Mouse (Mus musculus) limb, embryonic 15.5 days (tissue): ENCODE measurements around the gene Cope. TPM values are rescaled to one million over a fixed set of nuclear protein-coding genes. Genes with fewer than 3 reads are reported as not detected.

ENCODE experiments used
- ATAC-seq: fragments of 200-750 bp; cut with Nextera tagmentation; 2 replicates; pipeline ENCODE4 v1.8.0; 2017; ENCODE audit warnings: low read depth, moderate TSS enrichment; ENCODE audit not compliant: insufficient number of reproducible peaks, low FRiP score, low TSS enrichment
- H3K27ac ChIP-seq: fragments of 300-500 bp; sonication (generic); 2 replicates; pipeline ENCODE4 v1.5.1; 2015; ENCODE audit warnings: moderate library complexity, mild to moderate bottlenecking, inconsistent platforms
- H3K27me3 ChIP-seq: fragments of 300-500 bp; sonication (generic); 2 replicates; pipeline ENCODE4 v1.6.1; 2015; ENCODE audit warnings: inconsistent platforms
- H3K36me3 ChIP-seq: fragments of 300-500 bp; sonication (generic); 2 replicates; pipeline ENCODE4 v1.6.1; 2015; ENCODE audit warnings: inconsistent platforms
- H3K4me1 ChIP-seq: fragments of 300-500 bp; sonication (generic); 2 replicates; pipeline ENCODE4 v1.6.1; 2015; ENCODE audit warnings: inconsistent platforms
- H3K4me2 ChIP-seq: fragments of 300-500 bp; sonication (generic); 2 replicates; pipeline ENCODE4 v1.6.1; 2015; ENCODE audit warnings: mild to moderate bottlenecking, inconsistent platforms
- H3K4me3 ChIP-seq: fragments of 300-500 bp; sonication (generic); 2 replicates; pipeline ENCODE4 v1.5.1; 2015; ENCODE audit warnings: mild to moderate bottlenecking, inconsistent platforms
- H3K9ac ChIP-seq: fragments of 300-500 bp; sonication (generic); 2 replicates; pipeline ENCODE4 v1.6.1; 2015; ENCODE audit warnings: inconsistent platforms
- H3K9me3 ChIP-seq: fragments of 300-500 bp; sonication (generic); 2 replicates; pipeline ENCODE4 v1.6.1; 2016; ENCODE audit warnings: inconsistent platforms
- WGBS: fragments of 180-500 bp; shearing (Covaris S2); methylation state at CpG from one replicate; pipeline ENCODE4 v1.1.7; 2015; 5-methylcytosine and 5-hydroxymethylcytosine counted together
- polyA plus RNA-seq: library from polyadenylated mRNA; unstranded; fragments of >200 nt; fragmentation: Nextera tagmentation; extraction: Ambion mirVana; gene quantifications from 2 replicates; pipeline ENCODE4 v1.2.1, GENCODE M21; 2015

Cope gene
- 397 and 441 TPM in 2 replicates for polyA plus RNA-seq

DNA sequence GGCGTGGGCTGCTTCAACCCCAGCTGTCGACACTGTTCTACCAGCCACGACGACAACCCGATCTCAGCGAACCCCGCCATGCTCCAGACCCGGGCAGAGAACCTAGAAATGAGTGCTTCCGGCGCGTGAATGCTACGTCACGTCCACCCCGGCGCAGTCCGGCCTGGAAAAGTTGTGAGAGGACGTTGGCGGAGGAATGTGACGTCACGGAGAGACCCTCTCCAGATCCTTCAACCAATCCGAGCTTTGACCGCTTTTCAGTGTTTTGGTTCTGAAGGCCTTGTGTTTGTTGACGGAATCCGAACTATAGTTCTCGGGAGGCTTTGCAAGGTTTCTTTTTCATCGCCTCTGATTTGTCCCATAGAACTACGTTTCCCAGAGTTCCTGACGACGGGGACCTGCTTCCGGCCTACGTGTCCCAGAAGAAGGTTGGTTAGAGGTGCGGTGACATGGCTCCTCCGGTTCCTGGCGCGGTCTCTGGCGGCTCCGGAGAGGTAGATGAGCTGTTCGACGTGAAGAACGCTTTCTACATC lies at the start of gene Cope, which contains the start of gene Ddx49:
TSS of gene Cope (plus strand) at position 161 of the 533 bp plus-strand sequence.
TSS of gene Ddx49 (minus strand) at position 132 of the 533 bp plus-strand sequence.
- Histone ChIP-seq H3K9me3 (no peaks in the 10 kb centered on the region), H3K4me3 (peak within 1 kb of the TSS; percentile 93), H3K27me3 (no peaks in the 10 kb centered on the region), H3K4me1 (peaks cover 31% of the 10 kb centered on the region), H3K36me3 (peaks cover 57% of the 10 kb centered on the region), H3K27ac (peak within 1 kb of the TSS; percentile 84), H3K9ac (peak within 1 kb of the TSS; percentile 78), H3K4me2 (peak within 1 kb of the TSS; percentile 76)
- peak; percentile 88 for ATAC-seq
- under 1% methylated on average over 40 of the region's 40 CpGs for WGBS

DNA sequence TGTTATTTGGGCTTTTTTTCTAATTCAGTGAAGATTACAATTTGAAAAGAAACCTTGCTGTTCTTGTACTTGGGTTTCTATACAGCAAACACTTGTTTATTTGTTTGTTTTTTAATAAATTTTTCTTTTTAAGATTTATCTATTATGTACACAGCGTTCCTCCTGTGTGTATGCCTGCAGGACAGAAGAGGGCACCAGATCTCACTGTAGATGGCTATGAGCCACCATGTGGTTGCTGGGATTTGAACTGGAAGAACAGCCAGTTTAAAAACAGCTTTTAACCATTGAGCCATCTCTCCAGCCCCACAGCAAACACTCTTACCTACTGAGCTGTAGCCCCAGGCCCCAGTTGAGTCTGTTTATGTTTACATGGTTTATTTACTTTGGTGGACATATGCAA lies 47.7 kb upstream of the Cope start:
- no peak for ATAC-seq
- H3K4me2 ChIP-seq = no peak overlapping the region
- H3K4me1 ChIP-seq = no peaks in the 10 kb centered on the region
- no peak overlapping the region for H3K4me3 ChIP-seq
- no peaks in the 10 kb centered on the region for H3K9me3 ChIP-seq
- no peak overlapping the region for H3K9ac ChIP-seq
- H3K36me3 ChIP-seq = peaks cover 96% of the 10 kb centered on the region
- no peaks in the 10 kb centered on the region for H3K27me3 ChIP-seq
- WGBS = 88% methylated on average over 1 of the region's 1 CpGs
- H3K27ac ChIP-seq = no peak overlapping the region

DNA sequence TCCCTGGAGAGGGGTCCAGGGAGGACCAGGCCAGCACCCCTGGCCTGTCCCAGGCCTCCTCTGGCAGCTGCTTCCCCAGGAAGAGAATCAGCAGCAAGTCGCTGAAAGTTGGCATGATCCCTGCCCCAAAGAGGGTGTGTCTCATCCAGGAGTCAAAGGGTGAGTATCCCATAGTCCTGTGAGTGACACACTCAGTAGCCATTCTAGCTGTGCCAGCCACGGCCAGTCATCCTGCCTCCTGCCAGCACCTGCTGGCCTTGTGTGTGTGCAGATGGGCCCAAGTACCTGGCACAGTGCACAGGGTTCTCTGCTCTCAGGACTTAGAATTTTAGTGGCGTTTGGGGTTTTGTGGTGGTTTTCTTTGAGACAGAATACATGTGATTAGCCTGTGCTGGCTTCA lies 44.9 kb upstream of the Cope start:
- H3K27ac ChIP-seq = no peak overlapping the region
- H3K36me3 ChIP-seq = peaks cover 97% of the 10 kb centered on the region
- H3K27me3 ChIP-seq = no peaks in the 10 kb centered on the region
- H3K9ac ChIP-seq = no peak overlapping the region
- H3K4me2 ChIP-seq = no peak overlapping the region
- no peak for ATAC-seq
- no peak overlapping the region for H3K4me3 ChIP-seq
- H3K4me1 ChIP-seq = no peaks in the 10 kb centered on the region
- no peaks in the 10 kb centered on the region for H3K9me3 ChIP-seq
- WGBS = 91% methylated on average over 3 of the region's 3 CpGs

DNA sequence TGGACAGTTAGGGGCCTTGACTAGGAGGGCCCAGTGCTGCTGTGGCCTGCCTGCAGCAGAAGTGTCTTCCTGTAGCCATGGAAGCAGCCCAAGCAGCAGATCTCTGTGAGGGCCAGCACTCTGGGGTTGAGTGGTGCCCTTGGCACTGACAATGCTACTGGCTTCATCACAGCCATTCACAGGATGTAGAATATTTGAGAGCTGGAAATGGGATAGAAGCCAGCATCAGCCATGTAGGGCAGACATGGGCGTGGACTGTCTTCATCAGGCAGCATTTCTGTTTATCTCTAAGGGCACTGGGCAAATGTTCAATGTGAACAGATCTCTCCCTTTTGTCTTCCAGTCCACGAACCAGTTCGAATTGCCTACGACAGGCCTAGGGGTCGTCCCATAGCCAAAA lies 43.7 kb upstream of the Cope start:
- Histone ChIP-seq H3K36me3 (peaks cover 97% of the 10 kb centered on the region), H3K9ac (no peak overlapping the region), H3K27ac (no peak overlapping the region), H3K4me3 (no peak overlapping the region), H3K9me3 (no peaks in the 10 kb centered on the region), H3K4me2 (no peak overlapping the region), H3K27me3 (no peaks in the 10 kb centered on the region), H3K4me1 (no peaks in the 10 kb centered on the region)
- 90% methylated on average over 5 of the region's 5 CpGs for WGBS
- ATAC-seq = no peak

DNA sequence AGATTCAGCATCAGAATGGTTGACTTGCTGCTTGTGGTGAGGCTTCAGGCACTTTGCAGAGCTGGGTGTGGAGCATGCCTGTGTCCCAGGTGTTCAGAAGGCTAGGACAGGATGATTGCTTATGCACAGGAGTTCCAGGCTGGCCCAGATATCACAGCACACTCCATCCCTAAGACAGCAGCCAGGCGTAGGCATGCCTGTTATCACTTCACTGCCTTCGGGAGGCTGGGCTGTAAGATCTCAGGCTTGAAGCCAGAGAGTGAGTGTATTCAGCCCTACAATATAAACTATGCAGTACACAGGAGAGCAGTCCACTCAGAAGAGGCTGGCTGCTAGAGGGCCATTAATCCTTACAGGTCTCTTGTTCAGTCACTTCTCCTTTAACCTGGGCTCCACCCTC lies 43.3 kb upstream of the Cope start:
- Histone ChIP-seq H3K9ac (no peak overlapping the region), H3K27ac (no peak overlapping the region), H3K4me3 (no peak overlapping the region), H3K4me1 (no peaks in the 10 kb centered on the region), H3K36me3 (peaks cover 97% of the 10 kb centered on the region), H3K27me3 (no peaks in the 10 kb centered on the region), H3K9me3 (no peaks in the 10 kb centered on the region), H3K4me2 (no peak overlapping the region)
- no peak for ATAC-seq
- 87% methylated on average over 2 of the region's 2 CpGs for WGBS

DNA sequence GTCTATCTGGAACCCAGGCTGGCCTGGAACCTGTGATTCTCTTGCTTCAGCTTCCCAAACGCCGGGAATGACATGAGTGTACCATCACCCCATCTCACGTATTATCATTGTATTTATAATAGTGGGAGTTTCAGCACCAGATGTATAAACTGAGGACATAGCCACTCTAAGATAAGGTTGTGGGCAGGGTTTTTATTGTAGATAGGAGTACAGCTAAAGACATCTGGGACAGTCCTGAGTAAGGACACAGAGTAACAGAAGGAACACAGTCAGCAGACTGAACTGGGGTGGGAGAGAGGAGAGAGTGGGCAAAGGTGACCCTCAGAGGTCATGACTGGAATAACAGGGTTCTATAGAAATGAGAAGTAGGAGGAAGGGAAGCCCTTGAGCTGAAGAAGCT lies 34.6 kb upstream of the Cope start:
- no peaks in the 10 kb centered on the region for H3K4me1 ChIP-seq
- H3K4me3 ChIP-seq = no peak overlapping the region
- whole genome bisulfite sequencing = 81% methylated on average over 3 of the region's 3 CpGs
- no peak overlapping the region for H3K9ac ChIP-seq
- H3K27ac ChIP-seq = no peak overlapping the region
- peaks cover 23% of the 10 kb centered on the region for H3K36me3 ChIP-seq
- H3K4me2 ChIP-seq = no peak overlapping the region
- H3K27me3 ChIP-seq = no peaks in the 10 kb centered on the region
- no peak for ATAC-seq
- H3K9me3 ChIP-seq = no peaks in the 10 kb centered on the region

DNA sequence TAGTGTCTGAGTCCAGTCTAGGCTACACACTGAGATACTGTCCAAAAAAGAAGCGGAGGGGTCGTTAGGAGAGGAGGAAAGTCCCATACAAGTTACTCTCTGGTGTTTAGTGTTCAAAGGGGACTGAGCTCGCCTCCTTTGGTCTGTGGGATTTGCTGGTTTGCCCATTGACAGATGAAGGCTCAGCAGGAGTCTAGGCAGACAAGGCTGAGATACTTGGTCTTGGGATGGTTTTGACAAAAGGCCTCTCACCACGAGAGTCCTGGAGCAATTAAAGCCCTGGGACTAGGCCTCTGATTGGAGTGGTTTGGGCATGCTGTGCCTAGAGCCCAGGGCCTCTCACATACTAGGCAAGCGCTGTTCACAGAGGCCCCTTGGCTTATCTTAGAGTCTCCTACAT lies 34.0 kb upstream of the Cope start:
- Histone ChIP-seq H3K9me3 (no peaks in the 10 kb centered on the region), H3K27me3 (no peaks in the 10 kb centered on the region), H3K4me1 (no peaks in the 10 kb centered on the region), H3K9ac (no peak overlapping the region), H3K36me3 (peaks cover 17% of the 10 kb centered on the region), H3K27ac (0 out of 2 replicates have a peak overlapping the region, but pooled peaks have one; percentile 1), H3K4me2 (no peak overlapping the region), H3K4me3 (no peak overlapping the region)
- ATAC-seq = no peak
- WGBS = 60% methylated on average over 5 of the region's 5 CpGs

DNA sequence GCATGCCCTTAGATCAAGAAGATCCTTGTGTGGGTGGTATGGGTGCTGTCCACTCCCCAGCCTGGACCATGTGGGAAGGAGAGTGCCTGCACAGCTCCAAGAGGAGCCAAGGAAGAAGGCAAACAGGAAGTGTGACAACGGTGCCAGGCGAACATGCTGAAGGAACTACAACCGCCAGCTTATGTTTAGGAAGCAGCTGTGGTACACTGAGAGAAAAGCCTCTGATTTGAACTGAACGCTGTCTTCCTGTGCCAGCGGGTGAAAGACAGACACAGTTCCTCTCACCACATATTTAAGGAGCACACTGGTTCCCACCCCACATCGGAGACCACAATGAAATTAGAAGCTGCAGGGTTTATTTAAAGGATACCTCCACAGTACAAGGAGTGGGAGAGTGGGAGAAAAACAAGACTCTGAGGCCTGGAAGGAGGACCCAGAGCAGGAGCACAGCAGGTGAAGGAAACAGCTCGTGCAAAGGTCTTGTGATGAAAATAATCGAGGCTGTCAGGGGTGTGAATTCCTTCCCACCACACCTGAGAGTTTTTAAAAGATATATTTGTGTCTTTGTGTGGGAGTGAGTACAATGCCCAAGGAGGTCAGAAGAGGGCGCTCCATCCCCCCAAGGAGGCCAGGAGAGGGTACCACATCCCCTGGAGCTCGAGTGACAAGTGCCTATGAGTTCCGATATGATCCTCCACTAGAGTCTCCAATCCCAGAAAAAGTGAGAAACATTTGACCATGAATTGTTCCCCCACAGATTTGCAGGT lies 33.3 kb upstream of the Cope start:
- WGBS = 52% methylated on average over 11 of the region's 11 CpGs
- H3K4me3 ChIP-seq = no peak overlapping the region
- H3K4me2 ChIP-seq = no peak overlapping the region
- H3K9me3 ChIP-seq = no peaks in the 10 kb centered on the region
- no peaks in the 10 kb centered on the region for H3K4me1 ChIP-seq
- H3K27ac ChIP-seq = 0 out of 2 replicates have a peak overlapping the region, but pooled peaks have one; percentile 1
- H3K9ac ChIP-seq = no peak overlapping the region
- H3K27me3 ChIP-seq = no peaks in the 10 kb centered on the region
- H3K36me3 ChIP-seq = peaks cover 10% of the 10 kb centered on the region
- no peak for ATAC-seq

DNA sequence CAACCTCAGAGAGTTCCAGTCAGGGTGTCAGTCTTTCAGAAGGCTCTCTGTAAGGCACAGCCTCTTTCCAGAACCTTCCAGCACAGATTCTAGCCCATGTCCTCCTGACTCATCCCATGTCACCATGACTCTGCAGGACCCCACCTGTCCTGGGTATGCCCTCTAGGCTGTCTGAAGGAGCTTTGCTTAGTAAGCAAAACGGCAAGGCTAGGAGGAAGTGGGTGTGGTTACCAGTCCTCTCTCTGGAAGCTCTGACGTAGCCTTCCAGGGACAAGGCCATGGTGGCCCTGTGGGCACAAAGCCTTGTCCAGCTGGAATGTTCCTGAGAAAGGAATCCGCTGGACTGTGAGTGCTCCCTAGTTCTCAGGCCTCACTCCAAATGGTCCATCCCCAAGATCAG lies 29.4 kb upstream of the Cope start:
- 54% methylated on average over 3 of the region's 3 CpGs for WGBS
- Histone ChIP-seq H3K4me1 (peaks cover under 1% of the 10 kb centered on the region; the same call in 1 of the 2 replicates), H3K4me2 (no peak overlapping the region), H3K4me3 (no peak overlapping the region), H3K27me3 (no peaks in the 10 kb centered on the region), H3K36me3 (no peaks in the 10 kb centered on the region), H3K9me3 (no peaks in the 10 kb centered on the region), H3K9ac (no peak overlapping the region), H3K27ac (no peak overlapping the region)
- ATAC-seq = no peak

DNA sequence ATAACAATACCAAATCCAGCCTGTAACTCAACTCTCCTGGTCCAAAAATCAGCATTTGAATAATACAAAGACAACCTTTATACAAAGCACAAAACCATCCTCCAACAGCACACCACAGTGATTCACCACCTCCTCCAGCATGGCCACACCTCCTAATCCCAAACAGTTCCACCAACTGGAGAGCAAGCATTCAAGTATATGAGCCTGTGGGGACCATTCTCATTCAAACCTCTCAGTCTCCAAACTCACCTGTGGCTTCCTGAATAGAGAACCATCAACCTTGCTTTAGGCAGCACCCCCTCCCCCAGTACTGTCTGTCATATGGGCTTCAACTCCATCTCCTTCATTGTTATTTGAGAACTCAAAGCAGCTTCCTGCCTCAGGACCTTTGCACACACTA lies 28.0 kb upstream of the Cope start:
- no peak overlapping the region for H3K27ac ChIP-seq
- H3K36me3 ChIP-seq = no peaks in the 10 kb centered on the region
- no peak overlapping the region for H3K4me2 ChIP-seq
- no peak overlapping the region for H3K4me3 ChIP-seq
- H3K27me3 ChIP-seq = no peaks in the 10 kb centered on the region
- H3K9me3 ChIP-seq = no peaks in the 10 kb centered on the region
- peaks cover 4% of the 10 kb centered on the region; the same call in 1 of the 2 replicates for H3K4me1 ChIP-seq
- H3K9ac ChIP-seq = no peak overlapping the region
- ATAC-seq = no peak

DNA sequence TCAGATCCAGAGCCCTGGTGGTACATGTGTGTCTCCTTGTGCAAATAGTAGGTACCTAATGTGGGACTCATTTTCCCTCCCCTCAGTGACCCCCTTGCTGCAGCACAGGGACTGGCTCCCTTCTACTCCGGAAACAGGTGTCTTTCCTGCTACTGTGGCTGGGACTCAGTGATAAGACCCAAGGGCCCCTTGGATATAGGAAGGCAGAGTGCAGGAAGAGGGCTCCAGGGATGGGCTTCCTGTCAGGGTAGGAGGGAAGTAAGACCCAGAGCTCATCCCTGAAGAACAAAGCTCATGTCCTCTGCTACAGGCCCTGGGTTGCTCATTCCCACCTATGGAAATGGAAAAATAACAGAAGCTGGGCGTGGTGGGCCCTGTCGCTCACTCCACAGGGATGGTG lies 25.8 kb upstream of the Cope start:
- Histone ChIP-seq H3K9me3 (no peaks in the 10 kb centered on the region), H3K9ac (no peak overlapping the region), H3K27me3 (no peaks in the 10 kb centered on the region), H3K4me1 (peaks cover 4% of the 10 kb centered on the region; the same call in 1 of the 2 replicates), H3K27ac (no peak overlapping the region), H3K36me3 (no peaks in the 10 kb centered on the region), H3K4me3 (no peak overlapping the region), H3K4me2 (no peak overlapping the region)
- no peak for ATAC-seq
- WGBS = 77% methylated on average over 3 of the region's 3 CpGs

DNA sequence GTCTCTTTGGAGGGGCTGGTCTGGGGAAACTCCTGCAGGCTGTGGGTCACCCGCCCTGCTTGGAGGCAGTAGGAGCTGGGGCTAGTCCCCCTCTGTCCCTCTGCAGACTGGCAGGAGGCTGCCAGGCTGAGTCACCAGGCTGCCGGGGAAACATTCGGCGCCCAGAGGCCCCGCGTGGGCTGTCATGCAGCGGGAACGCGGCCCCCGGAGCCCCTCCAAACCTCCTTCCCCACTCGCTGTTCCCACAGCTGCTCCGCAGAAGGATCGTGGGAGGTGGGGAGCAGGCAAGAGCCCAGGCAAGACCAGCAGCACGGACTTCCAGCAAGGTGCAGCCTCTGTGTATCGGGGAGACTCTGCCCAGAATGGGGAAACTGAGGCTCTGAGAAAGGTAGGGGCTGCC lies 24.1 kb upstream of the Cope start:
- 58% methylated on average over 15 of the region's 15 CpGs for WGBS
- H3K9me3 ChIP-seq = no peaks in the 10 kb centered on the region
- ATAC-seq = no peak
- no peaks in the 10 kb centered on the region for H3K36me3 ChIP-seq
- H3K4me2 ChIP-seq = no peak overlapping the region
- peaks cover 12% of the 10 kb centered on the region for H3K4me1 ChIP-seq
- H3K27me3 ChIP-seq = no peaks in the 10 kb centered on the region
- H3K9ac ChIP-seq = no peak overlapping the region
- no peak overlapping the region for H3K27ac ChIP-seq
- H3K4me3 ChIP-seq = no peak overlapping the region
